Mouse (Mus musculus) right cerebral cortex, postnatal 4 days (tissue): Measurements from ENCODE around the gene Slpi.
"Not testable (repeated sequence)": the region's sequence is repeated elsewhere in the genome, so short reads cannot be mapped to it uniquely, and the experiment has no call there.

Source experiments
- DNase-seq: peaks from one replicate; pipeline ENCODE4 v3.0.0-alpha.2; 2022

Slpi gene

DNA sequence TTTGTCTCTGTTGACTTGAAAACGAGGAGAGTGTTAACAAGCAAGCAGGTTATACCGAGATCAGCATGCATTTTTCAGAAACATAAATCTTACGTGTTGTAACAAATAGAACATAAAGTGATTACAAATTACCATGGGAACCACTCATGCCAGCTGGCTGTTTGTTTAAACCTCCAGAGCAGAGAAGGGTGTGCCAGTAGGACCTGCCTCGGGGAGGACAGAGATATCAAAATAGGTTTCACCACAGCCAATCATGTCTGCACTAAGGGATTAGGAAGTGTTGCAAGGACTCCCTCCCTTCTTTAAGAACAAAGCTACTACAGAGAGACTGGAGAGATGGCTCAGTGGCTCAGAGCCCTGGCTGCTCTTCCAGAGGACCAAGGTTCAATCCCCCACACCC is 15.7 kb downstream of the Slpi start:
- DNase-seq: no peak

DNA sequence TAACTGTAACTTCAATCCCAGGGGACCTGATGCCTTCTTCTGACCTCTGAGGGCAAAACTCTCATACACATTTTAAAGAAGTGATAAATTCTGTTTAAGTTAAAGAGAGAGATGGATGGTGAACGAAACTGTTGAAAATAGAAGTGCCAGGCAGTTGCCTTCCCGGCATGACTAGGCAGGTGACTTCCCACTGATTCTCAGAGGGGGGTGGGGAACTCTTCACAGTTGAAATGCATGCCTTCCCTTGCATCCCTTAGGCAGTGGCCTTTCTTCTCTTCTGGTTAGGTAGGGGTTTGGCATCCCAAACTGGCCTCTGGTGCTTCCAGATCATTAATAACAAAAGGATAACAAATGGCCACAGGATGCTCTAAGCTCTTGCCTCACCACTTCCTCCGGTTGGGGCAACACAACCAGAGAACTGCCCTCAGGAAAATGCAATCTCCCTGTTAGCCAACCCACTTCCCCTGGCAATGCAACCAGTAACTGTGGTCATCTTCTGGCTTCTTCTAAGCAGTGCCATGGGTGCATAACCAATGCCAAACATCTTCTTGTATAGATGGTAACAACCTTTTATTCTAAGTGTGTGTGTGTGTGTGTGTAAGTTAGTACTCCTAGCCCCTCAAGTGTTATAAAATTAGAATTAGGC is 16.4 kb downstream of the Slpi start:
- no peak for DNase-seq

DNA sequence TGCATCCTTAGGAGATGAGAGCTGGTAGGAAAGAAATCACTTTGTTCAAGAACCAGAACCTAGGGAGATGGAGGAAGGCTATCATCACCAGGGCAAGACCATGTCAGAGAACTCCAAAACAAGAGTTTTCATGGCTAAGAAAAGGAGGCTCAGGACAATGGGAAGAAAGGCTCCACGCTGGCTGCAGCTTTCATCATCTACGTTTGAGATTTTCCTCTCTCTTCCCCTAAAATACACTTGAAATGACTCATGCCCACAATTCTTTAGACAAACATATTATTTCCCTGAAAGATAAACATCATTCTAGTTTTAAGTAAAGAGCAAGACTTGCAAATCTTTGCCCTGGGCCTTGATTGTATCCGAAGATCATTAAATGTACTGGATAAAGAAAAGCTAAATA is 17.5 kb downstream of the Slpi start:
- no peak for DNase-seq

DNA sequence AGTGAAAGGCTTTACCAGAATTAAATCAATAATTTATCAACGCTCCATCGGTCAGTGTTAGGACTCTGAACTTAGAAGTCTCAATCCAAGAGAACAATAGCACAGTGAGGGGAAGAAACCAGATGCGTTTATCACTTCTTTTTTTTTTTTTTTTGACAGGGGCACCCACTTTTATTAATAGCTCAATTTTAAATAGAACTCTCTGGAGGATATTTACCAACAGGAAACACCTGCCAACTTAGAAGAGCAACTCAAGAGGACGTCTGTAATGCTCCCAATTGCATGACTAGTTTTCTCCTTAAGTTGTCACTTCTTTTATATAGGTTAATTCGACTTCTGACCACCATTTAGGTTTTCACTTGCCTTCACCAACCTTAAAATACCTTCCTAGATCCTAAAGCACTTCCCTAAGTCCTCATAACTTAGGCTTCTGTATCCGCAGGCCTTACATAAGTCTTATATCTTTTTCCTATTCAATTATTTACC is 20.2 kb downstream of the Slpi start:
- DNase-seq: no peak

DNA sequence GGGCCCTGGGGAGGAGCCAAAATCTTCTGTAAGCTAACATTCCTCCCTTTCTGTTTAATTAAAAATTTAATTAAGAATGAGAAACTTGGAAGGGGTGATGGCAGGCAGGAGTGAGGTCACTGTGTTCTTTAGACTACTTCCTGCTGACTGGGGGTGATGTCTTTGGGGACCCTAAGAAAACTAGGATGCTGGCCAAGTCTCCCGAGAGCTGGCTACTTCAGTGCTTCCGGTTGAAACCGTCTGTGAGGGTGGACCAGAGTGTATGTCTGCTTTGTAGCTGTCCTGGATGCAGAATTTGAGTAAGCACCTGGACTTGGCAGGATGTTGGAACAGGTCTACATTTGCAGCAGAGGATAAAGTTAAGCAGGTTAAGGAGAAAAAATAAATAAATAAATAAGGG is 21.9 kb downstream of the Slpi start:
- no peak for DNase-seq

DNA sequence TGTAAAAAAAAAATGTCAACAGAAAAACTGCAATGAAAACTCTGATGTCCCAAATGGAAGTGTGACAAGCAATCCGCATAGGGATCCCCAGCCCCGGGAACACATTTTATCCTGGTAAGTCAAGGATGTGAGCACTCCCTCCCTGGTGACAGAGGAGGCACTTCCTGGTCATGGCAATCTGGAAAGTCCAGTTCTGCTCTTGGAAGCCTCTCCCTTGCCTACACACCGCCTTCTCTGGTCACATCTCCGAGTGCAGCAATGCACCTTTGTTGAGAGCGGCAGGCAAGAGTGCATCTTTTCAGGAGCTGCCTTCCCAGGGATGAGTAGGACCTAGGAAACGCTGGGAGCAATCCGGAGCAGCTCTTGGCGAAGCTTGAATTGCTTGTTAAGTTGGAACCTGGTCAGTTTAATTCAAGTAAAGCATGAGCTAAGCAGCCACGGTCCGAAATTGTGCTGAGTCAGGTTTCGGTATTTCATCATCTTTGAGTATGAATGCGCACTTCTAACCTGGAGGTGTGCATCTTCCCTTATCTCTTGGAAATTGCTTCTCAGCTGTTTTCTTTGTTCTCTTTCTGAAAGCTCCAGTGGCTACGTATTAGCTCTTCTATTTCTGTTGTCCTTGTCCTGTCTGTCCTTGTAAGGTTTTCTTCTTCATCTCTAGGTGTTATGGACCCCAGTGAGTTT is 27.8 kb downstream of the Slpi start:
- no peak for DNase-seq

DNA sequence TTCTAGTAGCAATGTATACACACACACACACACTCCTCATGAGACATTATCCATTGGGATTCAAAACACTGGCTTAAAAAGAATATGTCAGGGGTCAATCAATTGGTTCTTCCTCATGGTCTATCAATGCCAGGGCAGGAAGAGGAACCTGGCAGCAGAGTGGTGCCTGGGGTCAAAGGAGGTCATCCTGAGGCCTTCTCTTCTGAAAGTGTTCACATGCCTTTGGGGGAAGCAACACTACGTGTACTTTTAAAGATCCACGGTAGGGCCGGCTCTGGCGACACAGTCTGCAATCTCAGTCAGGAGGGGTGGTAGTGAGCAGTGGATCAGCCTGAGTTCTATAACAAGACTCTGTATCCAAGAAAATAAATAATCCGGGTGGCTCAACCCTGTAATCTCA is 29.2 kb downstream of the Slpi start:
- no peak for DNase-seq

DNA sequence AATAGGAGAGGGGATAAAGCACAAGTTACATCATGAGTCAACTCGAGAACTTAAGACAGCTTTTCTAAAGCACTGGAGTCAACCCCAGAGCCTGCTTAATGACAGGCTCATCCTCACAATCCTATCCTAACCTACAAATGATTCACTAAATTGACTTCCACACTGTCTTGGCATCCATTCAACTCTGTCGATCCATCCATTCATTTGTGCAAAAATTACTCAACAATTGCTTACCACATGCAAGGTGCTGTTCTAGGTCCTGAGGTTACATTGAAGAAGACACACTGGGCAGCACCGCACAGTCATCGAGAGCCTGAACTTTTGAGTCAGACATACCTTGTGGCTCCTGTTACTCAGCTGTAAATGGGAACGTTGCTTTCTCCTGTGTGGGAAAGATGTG is 29.9 kb downstream of the Slpi start:
- DNase-seq: no peak

DNA sequence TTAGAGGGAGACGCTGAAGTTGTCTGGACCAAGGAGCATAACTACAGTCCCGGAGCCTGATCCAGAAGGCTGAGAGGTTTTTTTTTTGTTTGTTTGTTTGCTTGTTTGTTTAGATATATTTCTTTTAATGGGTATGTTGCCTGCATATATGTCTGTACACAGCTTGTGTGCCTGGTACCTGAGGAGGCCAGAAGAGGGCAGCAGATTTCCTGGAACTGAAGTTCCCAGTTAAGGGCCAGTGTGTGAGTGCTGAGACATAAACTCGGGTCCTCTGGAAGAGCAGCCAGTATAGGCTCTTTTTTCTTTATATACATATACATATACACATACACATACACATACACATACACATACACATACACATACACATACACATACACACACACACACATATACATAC is 30.5 kb downstream of the Slpi start:
- no peak for DNase-seq

DNA sequence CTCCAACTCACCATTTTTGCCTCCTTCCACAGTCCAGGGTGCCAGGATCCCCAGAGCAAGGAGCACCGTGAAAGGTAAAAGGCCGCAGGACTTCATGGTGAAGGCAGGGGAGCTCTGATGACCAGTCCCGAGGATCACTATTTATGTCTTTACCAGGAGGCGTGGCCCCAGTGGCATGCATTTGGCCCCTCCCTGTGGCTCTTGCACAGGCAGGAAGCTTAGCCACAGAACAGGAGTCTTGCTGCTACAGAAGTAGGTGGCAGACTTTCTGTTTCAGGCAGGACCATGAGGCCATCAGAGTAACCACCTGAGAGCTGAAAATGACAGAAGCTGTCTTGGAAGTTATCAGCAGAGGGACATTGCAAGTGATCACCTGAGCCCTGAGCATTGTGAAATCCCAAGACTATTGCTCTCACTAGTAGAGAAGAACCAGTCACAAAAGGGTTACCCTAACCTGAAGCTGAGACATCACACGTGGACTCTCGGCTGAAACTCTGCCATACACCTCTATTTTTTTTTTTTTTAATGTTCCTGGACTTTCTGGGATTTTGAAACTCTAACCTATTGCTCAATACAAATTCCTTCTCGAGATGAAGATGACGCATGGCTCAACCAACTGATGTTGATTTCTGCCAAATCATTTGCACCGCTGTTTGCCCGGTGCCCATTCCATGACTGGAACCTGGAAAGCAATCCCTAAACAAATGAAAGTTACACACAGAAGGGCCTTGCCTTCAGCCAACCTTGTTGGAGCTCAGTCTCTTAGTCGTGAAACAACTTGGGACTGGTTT is 32.5 kb downstream of the Slpi start:
- no peak for DNase-seq

DNA sequence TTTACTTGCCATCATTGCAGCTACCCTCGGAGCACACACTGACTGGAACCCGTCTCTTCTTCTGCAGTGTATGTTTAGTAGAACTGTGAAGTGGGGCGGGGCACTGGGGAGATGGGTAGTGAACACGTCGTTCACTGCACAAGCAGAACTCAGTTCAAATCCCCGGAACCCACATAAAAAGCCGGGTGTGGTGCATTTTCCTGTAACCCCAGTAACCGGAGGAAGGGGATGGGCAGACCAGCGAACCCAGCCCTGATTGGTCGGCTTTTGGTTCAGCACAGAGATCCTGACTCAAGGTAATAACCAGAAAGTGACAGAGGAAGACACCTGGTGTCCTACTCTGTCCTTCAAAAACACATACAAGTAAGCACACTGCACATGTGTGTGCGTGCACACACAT is 35.5 kb downstream of the Slpi start:
- DNase-seq: no peak

DNA sequence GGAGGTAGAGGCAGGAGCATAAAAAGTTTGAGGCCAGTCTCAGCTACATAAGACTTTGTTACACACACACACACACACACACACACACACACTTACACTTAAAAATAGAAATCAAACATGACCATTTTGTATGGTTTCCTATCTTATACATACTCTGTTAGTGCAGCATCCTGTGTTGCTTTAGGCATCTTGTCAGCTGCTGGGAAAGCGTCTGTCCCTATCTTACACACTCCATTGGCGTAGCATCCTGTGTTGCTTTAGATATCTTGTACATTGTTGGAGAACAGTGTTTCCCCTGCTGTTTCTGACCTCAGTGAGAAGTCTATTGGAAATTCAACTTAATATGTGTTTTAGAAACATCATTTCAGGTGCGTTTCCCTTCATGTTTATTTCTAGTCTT is 36.2 kb downstream of the Slpi start:
- DNase-seq: no peak

DNA sequence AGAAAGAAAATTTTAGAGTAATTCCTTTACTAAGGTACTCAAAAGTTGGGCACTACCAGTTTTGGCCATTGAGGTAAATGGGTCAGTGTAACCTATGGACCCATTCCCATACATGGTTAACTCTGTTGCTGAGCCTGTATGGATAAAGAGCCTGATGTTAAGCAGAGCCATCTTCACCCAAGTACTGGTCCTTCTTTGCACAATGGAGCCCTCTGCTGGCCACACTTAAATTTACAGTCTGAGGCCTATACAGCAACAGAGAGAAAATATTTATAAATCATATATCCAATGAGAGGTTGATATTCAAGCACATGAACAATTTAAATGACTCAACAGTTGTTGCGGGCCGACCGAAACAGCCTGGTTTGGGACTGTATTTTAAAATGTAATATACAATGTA is 39.9 kb downstream of the Slpi start:
- peak; percentile 44 for DNase-seq

DNA sequence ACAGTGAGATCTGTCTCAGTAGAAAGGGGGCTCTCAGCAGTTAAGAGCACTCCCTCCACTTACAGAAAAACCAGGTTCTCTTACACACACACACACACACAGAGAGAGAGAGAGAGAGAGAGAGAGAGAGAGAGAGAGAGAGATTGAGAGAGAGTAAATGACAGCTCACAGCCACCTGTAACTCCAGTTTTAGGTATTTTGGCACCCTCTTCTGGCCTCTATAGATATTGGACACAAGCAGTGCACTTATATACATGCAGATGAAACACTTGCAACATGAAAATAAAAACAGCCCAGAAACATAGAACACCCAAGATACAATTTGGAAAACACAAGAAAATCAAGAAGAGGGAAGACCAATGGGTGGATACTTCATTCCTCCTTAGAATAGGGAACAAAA is 41.2 kb downstream of the Slpi start:
- not testable (repeated sequence) for DNase-seq

DNA sequence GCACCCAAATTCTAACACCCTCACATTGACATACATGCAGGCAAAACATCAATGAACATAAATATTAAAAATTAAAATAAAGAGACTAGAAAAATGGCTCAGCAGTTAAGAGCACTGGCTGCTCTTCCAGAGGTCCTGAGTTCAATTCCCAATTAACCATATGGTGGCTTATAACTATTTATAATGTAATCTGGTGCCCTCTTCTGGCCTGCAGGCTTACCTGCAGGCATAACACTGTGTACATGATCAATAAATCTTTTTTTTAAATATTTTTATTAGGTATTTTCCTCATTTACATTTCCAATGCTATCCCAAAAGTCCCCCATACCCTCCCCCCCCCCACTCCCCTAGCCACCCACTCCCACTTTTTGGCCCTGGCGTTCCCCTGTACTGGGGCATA is 45.2 kb downstream of the Slpi start:
- not testable (repeated sequence) for DNase-seq

DNA sequence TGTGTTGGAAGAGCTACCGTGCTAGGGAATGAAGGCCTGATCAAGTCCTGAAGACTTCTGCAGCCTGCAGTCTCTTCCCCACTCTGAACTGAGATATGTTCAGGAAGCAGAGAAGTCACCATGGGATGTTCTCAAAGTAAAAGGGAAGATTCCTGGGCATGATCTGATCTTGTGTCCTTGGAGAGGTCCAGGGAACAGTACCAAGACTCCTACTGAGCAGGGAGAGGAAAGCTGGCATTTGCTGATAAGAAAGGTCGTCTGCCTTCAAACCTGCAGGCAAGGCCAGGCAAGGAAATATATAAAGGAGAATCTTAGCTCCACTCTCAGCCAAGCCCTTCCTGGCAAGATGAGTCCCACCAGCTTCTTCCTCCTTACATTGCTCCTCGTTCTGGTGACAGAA is 56.5 kb downstream of the Slpi start, which contains the start of gene Svs5:
TSS of gene Svs5 (plus strand) at position 301 of the 400 bp plus-strand sequence.
- not testable (repeated sequence) for DNase-seq

DNA sequence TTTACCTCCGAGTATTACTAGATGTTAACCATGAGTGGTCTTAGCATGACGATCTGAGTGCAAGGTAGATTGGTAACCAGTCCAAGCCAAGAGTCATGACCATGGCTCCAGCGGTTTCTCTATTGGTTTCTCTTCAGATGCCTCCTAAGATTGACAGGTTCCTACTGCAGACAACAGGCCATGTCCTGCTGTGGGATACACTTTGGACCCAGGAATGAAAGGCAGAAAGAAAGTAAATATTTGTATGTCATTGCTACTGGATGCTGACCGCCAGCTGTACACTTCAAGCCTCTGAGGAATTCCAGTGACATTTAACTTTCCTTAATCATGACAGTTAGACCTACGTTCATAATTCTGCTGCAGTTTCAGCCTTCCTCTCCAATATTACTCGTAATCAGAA is 67.9 kb downstream of the Slpi start:
- DNase-seq: no peak

DNA sequence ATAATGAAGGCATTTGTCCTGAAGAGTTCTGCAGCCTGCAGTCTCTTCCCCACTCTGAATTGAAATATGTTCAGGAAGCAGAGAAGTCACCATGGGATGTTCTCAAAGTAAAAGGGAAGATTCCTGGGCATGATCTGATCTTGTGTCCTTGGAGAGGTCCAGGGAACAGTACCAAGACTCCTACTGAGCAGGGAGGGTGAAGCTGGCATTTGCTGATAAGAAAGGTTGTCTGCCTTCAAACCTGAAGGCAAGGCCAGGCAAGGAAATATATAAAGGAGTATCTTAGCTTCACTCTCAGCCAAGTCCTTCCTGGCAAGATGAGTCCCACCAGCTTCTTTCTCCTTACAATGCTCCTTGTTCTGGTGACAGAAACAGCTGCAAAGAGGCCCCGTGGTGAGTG is 72.4 kb downstream of the Slpi start, which contains the start of gene Svs6:
TSS of gene Svs6 (plus strand) at position 301 of the 400 bp plus-strand sequence.
- DNase-seq: not testable (repeated sequence)

DNA sequence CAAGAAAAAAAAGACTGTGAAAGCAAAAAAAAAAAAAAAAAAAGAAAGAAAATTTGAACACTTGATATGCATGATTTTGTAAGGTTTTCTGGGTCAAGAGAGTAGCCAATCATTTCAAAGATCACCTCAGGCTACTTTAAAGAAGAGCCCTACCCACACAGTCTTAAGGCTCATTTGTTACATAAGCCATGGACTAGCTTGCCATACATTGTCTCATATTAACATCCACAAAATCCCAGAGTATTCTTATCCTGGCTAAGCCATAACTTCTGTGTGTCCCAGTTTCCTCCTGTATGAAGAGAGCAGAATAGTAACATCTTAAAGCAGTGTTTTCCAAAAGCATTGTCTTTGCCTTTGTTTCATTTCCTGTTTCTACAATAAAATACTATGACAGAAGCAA is 73.4 kb downstream of the Slpi start:
- not testable (repeated sequence) for DNase-seq

DNA sequence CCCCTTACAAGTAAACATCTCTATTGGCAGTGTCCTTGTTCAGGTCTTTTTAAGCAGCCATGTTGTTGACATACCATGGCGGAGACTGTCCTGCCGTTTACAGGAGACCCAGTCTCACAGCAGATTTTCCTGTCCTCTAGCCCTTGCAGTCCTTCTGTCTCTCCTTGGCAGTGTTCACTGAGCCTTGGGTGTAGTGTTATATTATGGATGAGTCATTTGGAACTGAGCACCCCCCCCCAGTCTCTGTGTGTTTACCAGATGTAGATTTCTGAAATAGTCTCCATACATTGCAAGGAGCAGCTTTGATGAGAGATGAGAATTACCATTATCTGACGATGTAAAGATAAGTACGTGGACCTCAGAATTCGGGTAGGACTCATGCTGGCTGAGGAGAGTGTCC is 76.3 kb downstream of the Slpi start:
- DNase-seq: no peak
